Mouse (Mus musculus): ENCODE results near the gene Taf5l.
"Not testable (repeated sequence)": the region's sequence is repeated elsewhere in the genome, so short reads cannot be mapped to it uniquely, and the experiment has no call there.

Gene Taf5l

GRCm38 (mm10) chr8:124014299-124014698 is 6.9 kb downstream of the Taf5l start:
- not testable (repeated sequence) for DNase-seq (ENCODE audit: low read depth, low spot score)

- no peak for DNase-seq (ENCODE audit: low read depth, low spot score)
These were observed 9.1 kb downstream of the Taf5l start for GRCm38 (mm10) chr8:124011989-124012586.

- DNase-seq (ENCODE audit: low read depth, low spot score) = no peak
These were observed 9.6 kb downstream of the Taf5l start for GRCm38 (mm10) chr8:124011580-124011979.

- no peak for DNase-seq (ENCODE audit: low read depth, low spot score)
These were observed 13.4 kb downstream of the Taf5l start for GRCm38 (mm10) chr8:124007829-124008228.

- no peak for DNase-seq (ENCODE audit: low read depth, low spot score)
These were observed 18.6 kb downstream of the Taf5l start for GRCm38 (mm10) chr8:124002546-124003108.

GRCm38 (mm10) chr8:123999568-123999967 is 21.6 kb downstream of the Taf5l start:
- no peak for DNase-seq (ENCODE audit: low read depth, low spot score)

GRCm38 (mm10) chr8:123993997-123994396 is 27.2 kb downstream of the Taf5l start:
- DNase-seq (ENCODE audit: low read depth, low spot score) = no peak

- DNase-seq (ENCODE audit: low read depth, low spot score) = no peak
These were observed 27.6 kb downstream of the Taf5l start for GRCm38 (mm10) chr8:123993597-123993996.

- DNase-seq (ENCODE audit: low read depth, low spot score) = peak; percentile 12
These were observed 28.6 kb downstream of the Taf5l start for GRCm38 (mm10) chr8:123992587-123992986.

- DNase-seq (ENCODE audit: low read depth, low spot score) = no peak
These were observed 30.7 kb downstream of the Taf5l start for GRCm38 (mm10) chr8:123990277-123991049.

- no peak for DNase-seq (ENCODE audit: low read depth, low spot score)
These were observed 32.1 kb downstream of the Taf5l start for GRCm38 (mm10) chr8:123989128-123989527.

GRCm38 (mm10) chr8:123988605-123989038 is 32.6 kb downstream of the Taf5l start:
- no peak for DNase-seq (ENCODE audit: low read depth, low spot score)

GRCm38 (mm10) chr8:123982826-123983400 is 38.3 kb downstream of the Taf5l start, which contains the start of gene Abcb10:
Gene Abcb10, minus strand, starts transcription at chr8:123983122.
- peak; percentile 65 for DNase-seq (ENCODE audit: low read depth, low spot score)

GRCm38 (mm10) chr8:123982291-123982793 is 38.9 kb downstream of the Taf5l start:
- DNase-seq (ENCODE audit: low read depth, low spot score) = peak; percentile 24

- no peak for DNase-seq (ENCODE audit: low read depth, low spot score)
These were observed 39.5 kb downstream of the Taf5l start for GRCm38 (mm10) chr8:123981674-123982073.

- no peak for DNase-seq (ENCODE audit: low read depth, low spot score)
These were observed 41.0 kb downstream of the Taf5l start for GRCm38 (mm10) chr8:123980239-123980638.

GRCm38 (mm10) chr8:123978926-123979325 is 42.3 kb downstream of the Taf5l start:
- no peak for DNase-seq (ENCODE audit: low read depth, low spot score)

- no peak for DNase-seq (ENCODE audit: low read depth, low spot score)
These were observed 42.9 kb downstream of the Taf5l start for GRCm38 (mm10) chr8:123978166-123978838.

- DNase-seq (ENCODE audit: low read depth, low spot score) = no peak
These were observed 43.7 kb downstream of the Taf5l start for GRCm38 (mm10) chr8:123977499-123977898.

GRCm38 (mm10) chr8:123973495-123973894 is 47.7 kb downstream of the Taf5l start:
- no peak for DNase-seq (ENCODE audit: low read depth, low spot score)

GRCm38 (mm10) chr8:123966896-123967295 is 54.3 kb downstream of the Taf5l start:
- peak; percentile 46 for DNase-seq (ENCODE audit: low read depth, low spot score)

- no peak for DNase-seq (ENCODE audit: low read depth, low spot score)
These were observed 59.8 kb downstream of the Taf5l start for GRCm38 (mm10) chr8:123961371-123961770.

All from CD4-positive, CD25-positive, alpha-beta regulatory T cell, adult 2 months (primary cell).